Mouse (Mus musculus): ENCODE measurements around the gene Stab1.

DNA sequence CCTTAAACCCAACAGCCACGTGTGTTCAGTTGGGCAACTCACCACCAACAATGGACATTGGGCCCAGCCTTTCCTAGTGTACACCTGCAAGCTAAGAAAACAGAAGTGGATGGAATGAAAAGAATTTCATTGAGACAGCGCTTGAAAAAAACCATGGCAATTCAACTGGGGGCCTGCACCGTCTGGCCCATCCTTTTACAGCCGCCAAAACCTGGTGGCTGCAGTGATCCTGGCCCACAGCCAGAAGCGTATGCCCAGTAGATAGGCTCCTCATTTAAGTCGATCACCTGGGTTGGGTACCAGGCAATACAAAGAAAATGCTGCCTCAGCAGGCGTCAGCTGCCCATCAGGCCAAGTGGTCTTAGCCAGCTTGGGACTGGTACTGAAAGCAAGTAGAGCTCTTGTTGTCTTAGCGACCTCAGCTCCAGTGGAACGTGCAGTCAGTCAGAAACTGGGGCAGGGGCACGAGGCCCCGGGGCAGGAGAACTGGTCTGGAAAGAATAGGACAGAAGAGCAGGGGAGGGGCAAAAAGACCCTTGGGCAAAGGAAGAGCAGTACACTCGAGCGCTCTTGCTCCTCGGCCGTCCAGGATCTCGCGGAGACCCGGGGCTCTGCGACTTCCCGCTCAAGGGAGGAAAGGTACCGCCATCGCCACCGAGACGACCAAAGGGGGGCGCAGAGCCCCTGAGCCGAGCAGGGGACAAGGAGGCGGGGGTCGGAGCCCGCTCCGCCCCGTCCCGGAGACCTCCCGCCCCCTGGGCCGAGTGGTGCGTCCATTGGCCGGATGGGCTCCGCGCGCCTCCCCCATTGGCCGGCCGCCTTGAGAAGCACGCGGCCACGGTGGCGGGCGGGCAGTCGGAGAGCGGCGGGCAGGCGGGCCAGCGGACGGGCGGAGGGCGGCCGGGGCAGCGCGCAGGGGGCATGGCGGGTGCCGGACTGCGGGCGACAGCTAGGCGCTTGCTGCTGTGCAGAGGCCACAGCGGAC, 37.9 kb downstream of the Stab1 start, which contains the start of gene Nt5dc2:
- no peak for TF ChIP-seq CTCF (IDR thresholded peaks at IDR 0.05; ENCODE audit: extremely low read depth, insufficient read depth, low read length)
- TF ChIP-seq POLR2A (IDR thresholded peaks at IDR 0.05; ENCODE audit: extremely low read depth, insufficient read depth, low read length): no peak

Measured in cortical plate, adult 2 months (tissue).